Mouse (Mus musculus) thymus, adult 18-20 months (tissue): ENCODE results near the gene B3galt4.
A peak's percentile ranks its signal among the peaks of the same experiment; 100 is the strongest.
"Not testable (repeated sequence)": the region's sequence is repeated elsewhere in the genome, so short reads cannot be mapped to it uniquely, and the experiment has no call there.

Source experiments
- DNase-seq, 2 experiments: peaks; one replicate each; pipeline ENCODE4 v3.0.0; 2022; ENCODE audit warnings: mixed read lengths in 2 of 2

Gene B3galt4

GRCm38 (mm10) chr17:33951021-33951946, at the start of gene B3galt4:
Gene B3galt4 (minus strand): TSS chr17:33951488.
- DNase-seq, result peak; percentile 67 to 69

- DNase-seq, result not testable (repeated sequence)
Observed at GRCm38 (mm10) chr17:34000796-34001195, 49.5 kb upstream of the B3galt4 start.

- peak; percentile 79 to 87 for DNase-seq
Observed at GRCm38 (mm10) chr17:34000150-34000537, 48.9 kb upstream of the B3galt4 start, which contains the start of gene H2-K1. Gene H2-K1 (minus strand): TSS chr17:34000347.

GRCm38 (mm10) chr17:33999341-34000149, 48.3 kb upstream of the B3galt4 start:
- peak; percentile 20 to 25 for DNase-seq

GRCm38 (mm10) chr17:33998697-33999096, 47.4 kb upstream of the B3galt4 start:
- not testable (repeated sequence) for DNase-seq

GRCm38 (mm10) chr17:33997025-33997424, 45.7 kb upstream of the B3galt4 start:
- DNase-seq, result not testable (repeated sequence)

- DNase-seq, result no peak
Observed at GRCm38 (mm10) chr17:33995651-33996050, 44.4 kb upstream of the B3galt4 start.

GRCm38 (mm10) chr17:33994959-33995358, 43.7 kb upstream of the B3galt4 start:
- DNase-seq, result no peak

GRCm38 (mm10) chr17:33991788-33992664, 40.7 kb upstream of the B3galt4 start:
- no peak for DNase-seq

GRCm38 (mm10) chr17:33982136-33982535, 30.8 kb upstream of the B3galt4 start:
- peak in 1 of 2 experiments; percentile 63 for DNase-seq

- DNase-seq, result peak; percentile 77 to 88
Observed at GRCm38 (mm10) chr17:33981192-33981909, 30.1 kb upstream of the B3galt4 start.

- no peak for DNase-seq
Observed at GRCm38 (mm10) chr17:33980181-33981035, 29.1 kb upstream of the B3galt4 start.

GRCm38 (mm10) chr17:33979512-33980050, 28.3 kb upstream of the B3galt4 start:
- no peak for DNase-seq

GRCm38 (mm10) chr17:33978631-33979031, 27.3 kb upstream of the B3galt4 start:
- DNase-seq, result peak; percentile 60 to 73

GRCm38 (mm10) chr17:33977861-33978557, 26.7 kb upstream of the B3galt4 start:
- DNase-seq, result no peak

GRCm38 (mm10) chr17:33973572-33973971, 22.3 kb upstream of the B3galt4 start:
- DNase-seq, result no peak

- no peak for DNase-seq
Observed at GRCm38 (mm10) chr17:33972691-33973090, 21.4 kb upstream of the B3galt4 start.

- DNase-seq, result no peak
Observed at GRCm38 (mm10) chr17:33969394-33969793, 18.1 kb upstream of the B3galt4 start.

- DNase-seq, result no peak
Observed at GRCm38 (mm10) chr17:33968927-33969326, 17.6 kb upstream of the B3galt4 start.

- DNase-seq, result peak in 1 of 2 experiments; percentile 59
Observed at GRCm38 (mm10) chr17:33968489-33968888, 17.2 kb upstream of the B3galt4 start.
